Mouse (Mus musculus): ENCODE data around the gene Stat2. TPM values are rescaled to one million over a fixed set of nuclear protein-coding genes. Genes with fewer than 3 reads are reported as not detected.
"Not testable (repeated sequence)": the region's sequence is repeated elsewhere in the genome, so short reads cannot be mapped to it uniquely, and the experiment has no call there.

Stat2 gene
- polyA plus RNA-seq, 1 experiment from 2014 or later: 5.7 TPM

DNA sequence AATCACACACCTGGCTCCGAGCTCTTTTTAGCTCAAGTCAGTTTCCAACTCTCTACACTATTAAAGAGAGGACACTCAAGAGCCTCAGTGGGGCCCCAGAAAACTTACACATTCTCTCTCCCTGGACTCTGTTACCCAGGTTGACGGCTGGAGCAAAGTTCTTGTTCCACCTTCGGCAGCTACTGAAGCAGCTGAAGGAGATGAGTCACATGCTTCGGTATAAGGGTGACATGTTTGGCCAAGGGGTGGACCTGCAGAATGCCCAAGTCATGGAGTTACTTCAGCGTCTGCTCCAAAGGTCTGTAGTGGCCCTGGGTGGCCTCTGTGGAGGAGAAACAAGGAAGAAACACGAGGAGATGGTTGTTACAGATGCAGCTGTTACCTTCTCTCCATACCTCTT is 10.6 kb downstream of the Stat2 start:
- 74% methylated on average over 6 of the region's 6 CpGs for WGBS (ENCODE audit: insufficient replicate concordance)
- Histone ChIP-seq H3K9ac (no peak overlapping the region), H3K36me3 (peaks cover 72% of the 10 kb centered on the region), H3K9me3 (replicated peaks) (no peaks in the 10 kb centered on the region), H3K4me1 (replicated peaks) (no peaks in the 10 kb centered on the region), H3K27me3 (no peaks in the 10 kb centered on the region), H3K4me3 (replicated peaks) (no peak overlapping the region), H3K4me2 (no peak overlapping the region), H3K27ac (no peak overlapping the region)
- DNase-seq (no peak), ATAC-seq (ENCODE audit: low read depth) (no peak)

DNA sequence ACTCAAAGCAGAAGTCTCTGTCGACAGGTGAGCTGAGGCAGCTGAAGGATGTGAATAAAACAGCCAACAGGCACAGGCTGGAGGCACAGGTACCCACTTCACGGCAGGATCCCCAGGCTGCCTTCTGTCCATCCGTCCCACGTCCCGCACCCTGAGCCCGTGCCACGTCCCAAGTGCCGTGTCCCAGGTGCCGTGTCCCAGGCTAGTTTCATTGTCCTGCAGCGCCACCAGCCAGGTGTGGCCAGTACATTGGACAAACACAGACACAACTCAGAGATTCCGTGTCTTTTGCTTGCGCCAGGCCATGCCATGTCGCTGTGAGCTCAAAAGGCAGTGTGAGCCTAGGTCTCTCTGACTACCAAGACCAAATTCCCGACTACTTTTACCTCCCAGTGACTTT is 11.3 kb downstream of the Stat2 start:
- Histone ChIP-seq H3K36me3 (peaks cover 74% of the 10 kb centered on the region), H3K4me3 (replicated peaks) (no peak overlapping the region), H3K9me3 (replicated peaks) (no peaks in the 10 kb centered on the region), H3K4me2 (no peak overlapping the region), H3K4me1 (replicated peaks) (no peaks in the 10 kb centered on the region), H3K9ac (no peak overlapping the region), H3K27me3 (no peaks in the 10 kb centered on the region), H3K27ac (no peak overlapping the region)
- WGBS (ENCODE audit: insufficient replicate concordance): 90% methylated on average over 14 of the region's 14 CpGs
- ATAC-seq (ENCODE audit: low read depth) (no peak), DNase-seq (no peak)

DNA sequence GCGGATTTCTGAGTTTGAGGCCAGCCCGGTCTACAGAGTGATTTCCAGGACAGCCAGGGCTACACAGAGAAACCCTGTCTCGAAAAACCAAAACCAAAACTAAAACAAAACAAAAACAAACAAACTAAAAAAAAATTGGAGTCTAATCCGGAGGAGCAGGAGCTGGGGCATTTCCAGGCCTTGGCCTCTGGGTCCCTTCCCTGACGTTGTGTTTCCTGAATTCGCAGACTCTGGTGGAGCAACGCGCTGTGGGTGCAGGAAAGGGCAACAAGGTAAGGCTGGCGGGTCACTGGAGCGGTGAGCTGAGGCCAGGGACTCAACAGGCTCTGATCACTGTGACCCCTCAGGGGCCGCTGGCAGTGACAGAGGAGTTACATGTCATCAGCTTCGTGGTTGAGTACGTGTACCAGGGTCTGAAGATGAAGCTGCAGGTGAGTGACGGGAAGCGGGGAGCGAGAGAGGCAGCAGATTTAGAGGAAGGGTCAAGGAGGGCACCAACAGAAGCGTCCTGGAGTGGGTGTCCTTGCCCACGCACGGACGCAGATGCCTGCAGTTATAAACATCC is 12.6 kb downstream of the Stat2 start:
- no peak for DNase-seq
- H3K9me3 ChIP-seq (replicated peaks): no peaks in the 10 kb centered on the region
- no peaks in the 10 kb centered on the region for H3K27me3 ChIP-seq
- no peak for ATAC-seq (ENCODE audit: low read depth)
- no peak overlapping the region for H3K27ac ChIP-seq
- no peaks in the 10 kb centered on the region for H3K4me1 ChIP-seq (replicated peaks)
- no peak overlapping the region for H3K9ac ChIP-seq
- H3K36me3 ChIP-seq: peaks cover 72% of the 10 kb centered on the region
- H3K4me3 ChIP-seq (replicated peaks): no peak overlapping the region
- H3K4me2 ChIP-seq: no peak overlapping the region
- 86% methylated on average over 20 of the region's 20 CpGs for WGBS (ENCODE audit: insufficient replicate concordance)

DNA sequence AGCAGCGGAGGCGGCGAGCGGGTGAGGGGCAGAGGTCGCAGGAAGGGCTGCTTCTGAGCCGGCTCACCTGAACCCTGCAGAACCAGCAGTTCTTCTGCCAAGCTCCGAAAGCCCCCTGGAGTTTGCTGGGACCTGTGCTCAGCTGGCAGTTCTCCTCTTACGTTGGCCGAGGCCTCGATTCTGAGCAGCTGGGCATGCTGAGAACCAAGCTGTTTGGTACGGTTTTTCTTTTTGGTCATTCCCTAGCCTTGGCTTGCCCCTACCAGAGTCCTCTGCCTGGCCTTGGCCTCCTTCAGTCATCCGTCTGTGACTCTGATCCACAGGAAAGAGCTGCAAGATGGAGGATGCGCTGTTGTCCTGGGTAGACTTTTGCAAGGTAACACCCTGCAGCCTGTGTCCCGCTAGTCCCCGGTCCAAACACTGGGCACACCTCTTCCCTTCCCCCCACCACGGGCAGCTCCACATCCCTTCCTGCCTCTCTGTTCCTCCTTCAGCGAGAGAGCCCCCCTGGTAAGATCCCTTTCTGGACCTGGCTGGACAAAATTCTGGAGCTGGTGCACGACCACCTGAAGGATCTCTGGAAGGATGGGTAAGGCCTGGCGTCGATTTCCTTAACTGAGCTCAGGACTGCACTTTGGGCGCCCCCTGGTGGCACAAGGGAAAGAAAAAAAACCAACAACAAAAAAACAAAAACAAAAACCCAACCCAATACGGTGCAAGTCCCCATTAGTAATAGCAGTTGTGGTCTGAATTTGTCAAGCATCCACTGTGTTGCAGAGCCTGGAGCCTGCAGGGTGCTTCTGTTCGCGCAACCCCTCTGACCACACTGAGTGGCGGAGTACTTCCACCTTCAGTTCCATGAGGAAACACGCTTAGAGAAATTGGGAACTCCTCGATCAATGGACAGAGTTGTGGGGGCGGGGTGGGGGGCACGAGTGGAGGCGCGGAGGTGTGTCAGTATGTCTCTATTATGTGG is 13.5 kb downstream of the Stat2 start:
- no peak for ATAC-seq (ENCODE audit: low read depth)
- Histone ChIP-seq H3K27ac (no peak overlapping the region), H3K9me3 (replicated peaks) (no peaks in the 10 kb centered on the region), H3K27me3 (no peaks in the 10 kb centered on the region), H3K4me1 (replicated peaks) (no peaks in the 10 kb centered on the region), H3K4me2 (no peak overlapping the region), H3K9ac (no peak overlapping the region), H3K36me3 (peaks cover 73% of the 10 kb centered on the region), H3K4me3 (replicated peaks) (no peak overlapping the region)
- 62% methylated on average over 31 of the region's 31 CpGs for WGBS (ENCODE audit: insufficient replicate concordance)
- peak; percentile 48 for DNase-seq

DNA sequence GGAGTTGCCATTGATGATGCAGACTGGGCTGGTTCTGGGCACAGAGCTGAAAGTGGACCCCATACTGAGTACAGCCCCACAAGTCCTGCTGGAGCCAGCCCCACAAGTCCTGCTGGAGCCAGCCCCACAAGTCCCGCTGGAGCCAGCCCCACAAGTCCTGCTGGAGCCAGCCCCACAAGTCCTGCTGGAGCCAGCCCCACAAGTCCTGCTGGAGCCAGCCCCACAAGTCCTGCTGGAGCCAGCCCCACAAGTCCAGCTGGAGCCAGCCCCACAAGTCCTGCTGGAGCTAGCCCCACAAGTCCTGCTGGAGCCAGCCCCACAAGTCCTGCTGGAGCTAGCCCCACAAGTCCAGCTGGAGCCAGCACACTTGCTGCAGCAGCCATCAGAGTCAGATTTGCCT is 20.2 kb downstream of the Stat2 start:
- H3K27ac ChIP-seq; H3K4me1 ChIP-seq (replicated peaks); H3K9me3 ChIP-seq (replicated peaks); H3K9ac ChIP-seq; ATAC-seq (ENCODE audit: low read depth); H3K4me3 ChIP-seq (replicated peaks); DNase-seq; H3K27me3 ChIP-seq; H3K4me2 ChIP-seq: not testable (repeated sequence)
- peaks cover 50% of the 10 kb centered on the region for H3K36me3 ChIP-seq
- 64% methylated on average over 1 of the region's 1 CpGs for WGBS (ENCODE audit: insufficient replicate concordance)

DNA sequence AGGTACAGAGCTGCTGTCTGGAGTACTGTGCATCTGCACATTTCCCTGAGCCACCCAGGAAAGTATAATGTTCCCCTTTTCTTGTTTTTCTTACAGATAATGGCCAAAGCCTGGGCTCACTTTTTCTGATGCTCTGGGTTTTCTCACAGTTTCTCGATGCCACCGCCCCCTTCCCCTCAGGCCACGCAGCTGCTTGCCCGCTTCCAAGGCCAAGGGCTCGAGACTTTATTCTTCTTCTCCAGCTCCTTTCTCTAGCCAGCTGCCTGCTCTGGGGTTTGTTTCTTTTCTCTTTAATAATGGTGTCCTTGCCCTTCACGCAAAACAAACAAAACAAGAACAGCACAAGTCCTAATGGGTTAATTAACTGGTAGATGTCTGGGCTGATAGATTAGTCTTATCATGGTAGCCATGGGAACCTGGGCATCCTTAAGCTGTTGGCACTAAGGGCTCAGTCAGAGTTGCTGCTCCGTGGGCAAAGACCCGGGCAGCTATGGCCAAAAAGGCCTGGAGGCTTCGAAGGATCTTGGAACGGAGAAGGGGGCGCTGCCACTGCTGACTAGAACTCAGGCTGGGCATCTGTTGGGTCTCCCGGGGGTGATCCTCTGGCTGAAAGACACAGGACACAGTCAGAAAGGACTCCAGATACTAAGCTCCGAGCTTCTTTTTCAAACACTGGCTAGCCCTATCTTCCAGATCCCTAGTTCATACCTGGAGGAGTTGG is 26.2 kb downstream of the Stat2 start:
- Histone ChIP-seq H3K4me1 (replicated peaks) (peaks cover 14% of the 10 kb centered on the region), H3K27ac (no peak overlapping the region), H3K27me3 (no peaks in the 10 kb centered on the region; the same call in 1 of the 2 replicates), H3K9ac (no peak overlapping the region), H3K4me2 (no peak overlapping the region), H3K4me3 (replicated peaks) (no peak overlapping the region), H3K36me3 (peaks cover 10% of the 10 kb centered on the region), H3K9me3 (replicated peaks) (no peaks in the 10 kb centered on the region)
- DNase-seq (no peak), ATAC-seq (ENCODE audit: low read depth) (no peak)
- 70% methylated on average over 13 of the region's 13 CpGs for whole genome bisulfite sequencing (ENCODE audit: insufficient replicate concordance)

DNA sequence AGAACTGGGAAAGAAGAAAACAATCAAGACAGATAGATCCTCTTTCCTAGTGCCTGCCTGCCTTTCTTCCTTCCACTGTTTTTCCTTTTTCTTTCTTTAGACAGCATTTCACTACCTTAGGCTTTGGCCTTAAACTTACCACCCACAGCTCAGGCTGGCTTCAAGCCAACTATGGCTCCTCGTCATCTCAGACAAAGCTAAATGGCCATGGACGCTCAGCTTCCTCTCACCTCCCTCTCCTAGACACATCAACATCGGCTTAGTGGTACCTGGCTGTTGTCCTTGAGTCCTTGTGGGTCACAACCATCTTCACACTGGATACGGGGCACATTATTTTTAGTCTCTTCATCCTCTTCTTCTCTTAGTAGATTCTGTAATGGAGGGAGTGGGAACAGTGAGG is 26.9 kb downstream of the Stat2 start:
- no peaks in the 10 kb centered on the region; the same call in 1 of the 2 replicates for H3K27me3 ChIP-seq
- no peak overlapping the region for H3K4me3 ChIP-seq (replicated peaks)
- 72% methylated on average over 4 of the region's 4 CpGs for WGBS (ENCODE audit: insufficient replicate concordance)
- ATAC-seq (ENCODE audit: low read depth) (no peak), DNase-seq (no peak)
- H3K27ac ChIP-seq: no peak overlapping the region
- H3K4me1 ChIP-seq (replicated peaks): peaks cover 18% of the 10 kb centered on the region
- peaks cover 4% of the 10 kb centered on the region; the same call in 1 of the 2 replicates for H3K36me3 ChIP-seq
- H3K4me2 ChIP-seq: no peak overlapping the region
- no peak overlapping the region for H3K9ac ChIP-seq
- H3K9me3 ChIP-seq (replicated peaks): no peaks in the 10 kb centered on the region

DNA sequence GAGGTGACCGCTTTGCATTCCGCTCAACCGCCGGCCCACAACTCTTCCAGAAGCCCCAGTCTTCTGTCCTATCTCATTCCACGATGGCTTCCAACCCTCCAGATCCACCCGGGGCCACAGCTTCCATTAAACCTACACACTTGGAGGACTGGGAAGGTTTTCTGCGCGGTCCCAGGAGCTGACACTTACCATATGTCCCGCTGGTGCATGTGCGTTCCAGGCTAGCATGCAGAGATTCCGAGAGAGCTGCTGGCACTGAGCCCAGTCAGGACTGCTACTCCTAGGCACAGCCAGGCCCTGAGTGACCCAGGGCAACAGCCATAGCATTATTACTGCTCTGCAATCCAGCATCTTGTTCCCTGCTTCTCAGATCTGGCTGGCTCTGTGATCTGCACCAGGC is 27.3 kb downstream of the Stat2 start:
- Histone ChIP-seq H3K9me3 (replicated peaks) (no peaks in the 10 kb centered on the region), H3K36me3 (no peaks in the 10 kb centered on the region; the same call in 1 of the 2 replicates), H3K9ac (no peak overlapping the region), H3K4me2 (no peak overlapping the region), H3K4me1 (replicated peaks) (peaks cover 22% of the 10 kb centered on the region), H3K4me3 (replicated peaks) (no peak overlapping the region), H3K27ac (no peak overlapping the region), H3K27me3 (no peaks in the 10 kb centered on the region; the same call in 1 of the 2 replicates)
- 75% methylated on average over 11 of the region's 11 CpGs for WGBS (ENCODE audit: insufficient replicate concordance)
- ATAC-seq (ENCODE audit: low read depth) (no peak; the same call in 1 of the 2 replicates), DNase-seq (no peak)

DNA sequence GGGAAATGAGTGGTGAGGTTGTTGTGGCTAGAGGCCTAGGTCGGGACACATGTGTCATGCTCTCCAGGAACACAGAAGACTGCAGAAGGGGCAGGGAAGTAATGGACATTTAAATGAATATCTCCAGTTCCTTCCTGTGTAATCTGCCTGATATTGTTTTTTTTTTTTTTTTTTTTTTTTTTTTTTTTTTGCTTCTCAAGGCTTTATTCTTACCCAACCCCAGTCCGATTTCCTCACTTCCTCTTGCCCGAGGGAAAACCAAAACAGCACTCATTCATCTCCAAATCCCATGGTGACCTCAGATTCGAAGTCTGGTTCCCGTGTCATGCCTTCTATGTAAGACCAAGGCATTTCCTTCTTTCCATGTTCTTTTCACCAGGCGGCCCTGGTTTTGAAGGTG is 27.9 kb downstream of the Stat2 start:
- no peak overlapping the region for H3K27ac ChIP-seq
- no peak overlapping the region for H3K4me2 ChIP-seq
- 51% methylated on average over 6 of the region's 6 CpGs for WGBS (ENCODE audit: insufficient replicate concordance)
- no peak overlapping the region for H3K9ac ChIP-seq
- no peaks in the 10 kb centered on the region; the same call in 1 of the 2 replicates for H3K27me3 ChIP-seq
- no peak overlapping the region for H3K4me3 ChIP-seq (replicated peaks)
- H3K9me3 ChIP-seq (replicated peaks): no peaks in the 10 kb centered on the region
- no peak for ATAC-seq (ENCODE audit: low read depth)
- H3K4me1 ChIP-seq (replicated peaks): peaks cover 22% of the 10 kb centered on the region
- no peaks in the 10 kb centered on the region for H3K36me3 ChIP-seq
- DNase-seq: no peak

DNA sequence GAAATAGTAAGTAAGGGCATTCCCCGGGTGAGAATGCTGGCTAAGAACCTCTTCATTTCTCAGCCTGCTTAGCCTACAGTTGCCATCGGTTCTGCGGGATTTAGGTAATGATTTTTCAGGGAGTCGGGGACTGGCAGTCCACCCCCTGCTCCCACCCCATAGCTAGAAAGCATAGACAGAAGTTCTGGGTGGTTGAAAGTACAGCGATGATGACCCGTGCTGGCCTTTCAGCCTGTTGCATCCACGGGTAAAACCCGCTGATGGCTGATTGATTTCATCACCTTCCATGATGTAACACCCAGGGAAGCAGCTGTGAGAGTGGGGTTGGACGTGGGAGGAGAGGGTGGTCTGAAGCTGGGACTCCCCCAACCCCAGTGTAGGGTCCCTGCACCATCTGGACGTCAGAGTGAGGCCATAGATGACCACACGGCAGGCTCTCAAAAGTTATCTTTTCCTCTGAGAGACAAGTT is 28.4 kb downstream of the Stat2 start, which contains the start of gene Il23a:
Il23a (minus strand) TSS at position 51 of the 470 bp plus-strand sequence.
- DNase-seq: no peak
- Histone ChIP-seq H3K4me1 (replicated peaks) (peaks cover 24% of the 10 kb centered on the region), H3K9me3 (replicated peaks) (no peaks in the 10 kb centered on the region), H3K4me3 (replicated peaks) (no peak within 1 kb of the TSS), H3K36me3 (no peaks in the 10 kb centered on the region), H3K4me2 (no peak within 1 kb of the TSS), H3K27me3 (no peaks in the 10 kb centered on the region; the same call in 1 of the 2 replicates), H3K27ac (no peak within 1 kb of the TSS), H3K9ac (no peak within 1 kb of the TSS)
- no peak for ATAC-seq (ENCODE audit: low read depth)
- 68% methylated on average over 11 of the region's 11 CpGs for WGBS (ENCODE audit: insufficient replicate concordance)

DNA sequence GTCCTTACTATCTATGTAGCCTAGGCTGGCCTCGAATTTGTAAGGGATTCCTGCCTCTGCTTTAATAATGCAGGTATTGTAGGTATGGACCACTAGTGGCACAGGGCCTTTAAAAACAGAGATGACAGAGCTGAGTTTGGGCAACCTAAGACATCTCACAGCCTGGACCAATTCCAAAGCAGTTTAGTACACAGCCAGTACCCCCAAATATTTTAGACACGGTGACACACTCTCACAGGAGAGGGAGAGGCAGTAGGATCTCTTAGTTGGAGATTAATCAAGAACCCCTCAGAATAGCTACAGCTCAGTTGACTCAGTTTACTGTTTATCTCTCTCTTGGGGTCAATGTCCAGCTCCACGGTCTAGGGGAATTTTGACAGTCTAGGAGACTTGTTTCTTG is 32.0 kb downstream of the Stat2 start:
- Histone ChIP-seq H3K4me2 (peak overlapping the region; percentile 81), H3K4me3 (replicated peaks) (peak overlapping the region; percentile 72), H3K4me1 (replicated peaks) (peaks cover 37% of the 10 kb centered on the region), H3K27me3 (no peaks in the 10 kb centered on the region; the same call in 1 of the 2 replicates), H3K36me3 (peaks cover 3% of the 10 kb centered on the region; the same call in 1 of the 2 replicates), H3K27ac (peak overlapping the region; percentile 92), H3K9me3 (replicated peaks) (no peaks in the 10 kb centered on the region), H3K9ac (peak overlapping the region; percentile 90)
- no peak for ATAC-seq (ENCODE audit: low read depth)
- DNase-seq: no peak
- WGBS (ENCODE audit: insufficient replicate concordance): 21% methylated on average over 3 of the region's 3 CpGs
